In genomic region chr9:114389905-114390748, GRCm38 (mm10) we compare ENCODE assay signal across 8 mouse cellular contexts. TPM values are rescaled to one million over a fixed set of nuclear protein-coding genes. Genes with fewer than 3 reads are reported as not detected.
DNase-seq lines count a peak whose midpoint lies in the region; ATAC-seq and TF ChIP-seq lines count a peak whose summit lies in the region.

Crtap (minus strand) TSS chr9:114390675.

- TF ChIP-seq POLR2A in bone marrow, adult 2 months (IDR thresholded peaks at IDR 0.05; ENCODE audit: borderline replicate concordance, control insufficient read depth, low read depth, low read length), result peak; percentile 61; the same call in 1 of the 2 replicates
- TF ChIP-seq POLR2A in embryonic fibroblast, embryonic 13.5 days (IDR thresholded peaks at IDR 0.05; ENCODE audit: low read depth, low read length), result peak; percentile 74; the same call in 1 of the 2 replicates

- no peak for TF ChIP-seq CTCF in bone marrow, adult 2 months (IDR thresholded peaks at IDR 0.05; ENCODE audit: control insufficient read depth, insufficient read depth, low read length)
- TF ChIP-seq CTCF in embryonic fibroblast, embryonic 13.5 days (IDR thresholded peaks at IDR 0.05; ENCODE audit: borderline replicate concordance, insufficient read depth, low read length), result no peak
- no peak for TF ChIP-seq CTCF in lung, embryonic 14.5 days (IDR thresholded peaks at IDR 0.05; ENCODE audit: low read depth)

- ATAC-seq in heart, embryonic 13.5 days (ENCODE audit: extremely low read depth, insufficient number of reproducible peaks, low FRiP score, low TSS enrichment), result peak; percentile 52
- ATAC-seq in kidney, embryonic 16.5 days (ENCODE audit: low FRiP score, low TSS enrichment), result peak; percentile 90
- peak; percentile 86 for ATAC-seq in lung, embryonic 14.5 days (ENCODE audit: insufficient read depth)
- ATAC-seq in neutrophil, adult 5-6 weeks (ENCODE audit: extremely low read depth, insufficient number of reproducible peaks, low FRiP score, poor library complexity, severe bottlenecking), result peak; percentile 39; the same call in 1 of the 2 replicates

- no peaks in the 10 kb centered on the region for H3K27me3 ChIP-seq in heart, embryonic 13.5 days (replicated peaks)
- H3K27me3 ChIP-seq in kidney, embryonic 16.5 days (ENCODE audit: insufficient read depth, low read length), result no peaks in the 10 kb centered on the region
- no peaks in the 10 kb centered on the region for H3K27me3 ChIP-seq in lung, embryonic 14.5 days (ENCODE audit: insufficient read depth, low read length)

- H3K4me1 ChIP-seq in bone marrow, adult 2 months (ENCODE audit: control insufficient read depth, insufficient read depth, low read length), result no peaks in the 10 kb centered on the region
- H3K4me1 ChIP-seq in embryonic fibroblast, embryonic 13.5 days (ENCODE audit: control insufficient read depth, insufficient read depth, low read length), result no peaks in the 10 kb centered on the region
- H3K4me1 ChIP-seq in heart, embryonic 13.5 days, result peaks cover 43% of the 10 kb centered on the region
- H3K4me1 ChIP-seq in kidney, embryonic 16.5 days (ENCODE audit: insufficient read depth, low read length), result peaks cover 19% of the 10 kb centered on the region
- H3K4me1 ChIP-seq in lung, embryonic 14.5 days (ENCODE audit: insufficient read depth), result 0 out of 2 replicates have a peak, but pooled peaks cover 6% of the 10 kb centered on the region

- peak within 1 kb of the TSS; percentile 82 for H3K4me3 ChIP-seq in bone marrow, adult 2 months (replicated peaks; ENCODE audit: control insufficient read depth, low read depth, low read length)
- peak within 1 kb of the TSS; percentile 70 for H3K4me3 ChIP-seq in embryonic fibroblast, embryonic 13.5 days (ENCODE audit: insufficient read depth, low read length)
- H3K4me3 ChIP-seq in heart, embryonic 13.5 days, result peak within 1 kb of the TSS; percentile 90
- peak within 1 kb of the TSS; percentile 83 for H3K4me3 ChIP-seq in kidney, embryonic 16.5 days (ENCODE audit: low read length)
- H3K4me3 ChIP-seq in lung, embryonic 14.5 days (ENCODE audit: low read depth, low read length), result peak within 1 kb of the TSS; percentile 75

- H3K4me2 ChIP-seq in heart, embryonic 13.5 days, result peak within 1 kb of the TSS; percentile 87
- H3K4me2 ChIP-seq in kidney, embryonic 16.5 days (replicated peaks; ENCODE audit: low read depth, low read length), result peak within 1 kb of the TSS; percentile 71
- H3K4me2 ChIP-seq in lung, embryonic 14.5 days, result peak within 1 kb of the TSS; percentile 67

- H3K9ac ChIP-seq in heart, embryonic 13.5 days, result peak within 1 kb of the TSS; percentile 94
- peak within 1 kb of the TSS; percentile 92 for H3K9ac ChIP-seq in kidney, embryonic 16.5 days (replicated peaks; ENCODE audit: low read length)
- H3K9ac ChIP-seq in lung, embryonic 14.5 days, result peak within 1 kb of the TSS; percentile 79

- DNase-seq in ES-CJ7 (ENCODE audit: low read depth, low spot score), result peak; percentile 90
- DNase-seq in lung, embryonic 14.5 days, result peak; percentile 83
- peak; percentile 70 for DNase-seq in thymus, postnatal 25 days

- WGBS in bone marrow, adult 2 months, result 2% methylated on average over 96 of the region's 96 CpGs
- WGBS in heart, embryonic 13.5 days, result under 1% methylated on average over 95 of the region's 96 CpGs
- 1% methylated on average over 87 of the region's 96 CpGs for WGBS in kidney, embryonic 16.5 days
- WGBS in lung, embryonic 14.5 days, result under 1% methylated on average over 93 of the region's 96 CpGs

- H3K27ac ChIP-seq in bone marrow, adult 2 months (ENCODE audit: control insufficient read depth, insufficient read depth, low read depth, low read length, poor library complexity), result peak within 1 kb of the TSS; percentile 40
- no peak within 1 kb of the TSS for H3K27ac ChIP-seq in embryonic fibroblast, embryonic 13.5 days (ENCODE audit: insufficient read depth, low read length)
- peak within 1 kb of the TSS; percentile 94 for H3K27ac ChIP-seq in heart, embryonic 13.5 days (replicated peaks)
- H3K27ac ChIP-seq in kidney, embryonic 16.5 days (ENCODE audit: low read length), result peak within 1 kb of the TSS; percentile 95
- H3K27ac ChIP-seq in lung, embryonic 14.5 days (ENCODE audit: low read depth), result peak within 1 kb of the TSS; percentile 94

- H3K9me3 ChIP-seq in heart, embryonic 13.5 days, result no peaks in the 10 kb centered on the region
- no peaks in the 10 kb centered on the region for H3K9me3 ChIP-seq in kidney, embryonic 16.5 days (ENCODE audit: low read length)
- H3K9me3 ChIP-seq in lung, embryonic 14.5 days (ENCODE audit: low read depth, low read length), result no peaks in the 10 kb centered on the region

- peaks cover 11% of the 10 kb centered on the region for H3K36me3 ChIP-seq in heart, embryonic 13.5 days
- 0 out of 2 replicates have a peak, but pooled peaks cover 9% of the 10 kb centered on the region for H3K36me3 ChIP-seq in kidney, embryonic 16.5 days (ENCODE audit: insufficient read depth, low read length)
- peaks cover 9% of the 10 kb centered on the region; the same call in 1 of the 2 replicates for H3K36me3 ChIP-seq in lung, embryonic 14.5 days (ENCODE audit: insufficient read depth)

RNA-seq across cellular contexts. Expression of gene Crtap, which starts in this region (rescaled TPM):
- polyA plus RNA-seq in bone marrow, adult 2 months (2011; ENCODE audit: insufficient read depth, insufficient read length, low replicate concordance, missing spikeins), result 9.0 and 11.5 TPM in 2 replicates
- polyA plus RNA-seq in embryonic fibroblast, embryonic 13.5 days (2011; ENCODE audit: insufficient read length, low read depth, missing spikeins), result 241 and 277 TPM in 2 replicates
- 141 and 142 TPM in 2 replicates for polyA plus RNA-seq in heart, embryonic 13.5 days (2015; fragmentation: Nextera tagmentation; extraction: Ambion mirVana)
- 139 and 148 TPM in 2 replicates for polyA plus RNA-seq in kidney, embryonic 16.5 days (2015; fragmentation: Nextera tagmentation; extraction: Ambion mirVana)
- polyA plus RNA-seq in lung, embryonic 14.5 days (2014; fragmentation: Nextera tagmentation; extraction: Ambion mirVana), result 156 and 163 TPM in 2 replicates
- total RNA-seq in neutrophil, adult 5-6 weeks (2017), result 6.4 TPM in 2 replicates

Comparison
In these comparisons a context has a peak if more than half of its experiments do, and no peak if none do; other contexts are left out.
1. RNA of gene Crtap (polyA plus RNA-seq): 241 to 277 TPM in embryonic fibroblast, embryonic 13.5 days, 156 to 163 TPM in lung, embryonic 14.5 days, 139 to 148 TPM in kidney, embryonic 16.5 days and 141 to 142 TPM in heart, embryonic 13.5 days; 9.0 to 11.5 TPM in bone marrow, adult 2 months; every median in the first group is over 10 times any median in the second.
2. ATAC-seq: peak in every context shown above with its lines; median percentile 90 in kidney, embryonic 16.5 days; 86 in lung, embryonic 14.5 days; 52 in heart, embryonic 13.5 days; 39 in neutrophil, adult 5-6 weeks.
3. Peak in every context shown above with its lines, with median percentiles within 50 percentile points of each other: DNase-seq, H3K4me3 ChIP-seq, H3K4me2 ChIP-seq and H3K9ac ChIP-seq.